Mouse (Mus musculus) cerebellum, adult 2 months (tissue): ENCODE results near the gene Gm10251. TPM values are rescaled to one million over a fixed set of nuclear protein-coding genes. Genes with fewer than 3 reads are reported as not detected.
"Not testable (repeated sequence)": the region's sequence is repeated elsewhere in the genome, so short reads cannot be mapped to it uniquely, and the experiment has no call there.

Source experiments
- DNase-seq, 2 experiments: peaks; one replicate each; pipeline ENCODE4 v3.0.0; 2021
- H3K27ac ChIP-seq: fragments of 200-500 bp; 2 replicates; pipeline ENCODE4 v1.5.1; 2012; ENCODE audit warnings: low read length, control low read depth, inconsistent platforms; ENCODE audit not compliant: insufficient read depth
- H3K27me3 ChIP-seq: fragments of 200-500 bp; 2 replicates; pipeline ENCODE4 v1.6.1; 2012; ENCODE audit warnings: inconsistent platforms, mild to moderate bottlenecking, low read length, moderate library complexity; ENCODE audit not compliant: control insufficient read depth, insufficient read depth
- H3K4me1 ChIP-seq: fragments of 200-500 bp; 2 replicates; pipeline ENCODE4 v1.6.1; 2011; ENCODE audit warnings: low read length; ENCODE audit not compliant: control insufficient read depth, insufficient read depth
- H3K4me3 ChIP-seq: fragments of 200-500 bp; replicated peaks from 2 replicates; pipeline ENCODE3; 2011; ENCODE audit warnings: mild to moderate bottlenecking, low read depth, low read length, control low read depth; ENCODE audit not compliant: insufficient read depth
- WGBS: fragments of 180-500 bp; shearing (Covaris S2); methylation state at CpG from one replicate; pipeline ENCODE4 v1.1.7; 2018; 5-methylcytosine and 5-hydroxymethylcytosine counted together
- polyA plus RNA-seq: library from polyadenylated mRNA; depleted of rRNA; stranded (reverse); fragments of >200 nt; gene quantifications from 2 replicates; pipeline ENCODE4 v1.2.3, GENCODE M21; 2012; rRNA removed

Gm10251 gene
- polyA plus RNA-seq: not detected in 2 replicates

DNA sequence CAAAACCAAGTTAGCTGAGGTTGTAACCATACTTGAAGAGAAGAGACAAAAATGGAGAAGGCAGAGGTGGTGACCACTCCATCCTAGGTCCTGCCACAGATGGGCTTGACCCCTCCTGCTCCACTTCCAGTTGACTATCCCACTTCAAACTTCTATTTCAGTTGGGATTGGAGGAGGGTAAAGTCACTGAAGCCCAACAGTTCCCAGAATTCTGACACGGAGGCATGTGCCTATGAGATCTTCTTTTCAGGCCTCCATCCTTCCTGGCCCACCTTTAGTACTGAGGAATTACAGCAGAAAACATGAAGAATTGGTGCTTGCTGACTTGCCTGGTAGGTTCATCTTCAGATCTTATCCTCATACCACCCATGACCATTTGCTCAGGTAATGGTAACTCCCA is at the start of gene Gm10251:
Gm10251 (minus strand) TSS at position 101 of the 400 bp plus-strand sequence.
- not testable (repeated sequence) for DNase-seq, H3K27me3 ChIP-seq, H3K4me3 ChIP-seq, H3K4me1 ChIP-seq, H3K27ac ChIP-seq
- no CpG with 5 or more reads among the region's 1 CpGs for WGBS

DNA sequence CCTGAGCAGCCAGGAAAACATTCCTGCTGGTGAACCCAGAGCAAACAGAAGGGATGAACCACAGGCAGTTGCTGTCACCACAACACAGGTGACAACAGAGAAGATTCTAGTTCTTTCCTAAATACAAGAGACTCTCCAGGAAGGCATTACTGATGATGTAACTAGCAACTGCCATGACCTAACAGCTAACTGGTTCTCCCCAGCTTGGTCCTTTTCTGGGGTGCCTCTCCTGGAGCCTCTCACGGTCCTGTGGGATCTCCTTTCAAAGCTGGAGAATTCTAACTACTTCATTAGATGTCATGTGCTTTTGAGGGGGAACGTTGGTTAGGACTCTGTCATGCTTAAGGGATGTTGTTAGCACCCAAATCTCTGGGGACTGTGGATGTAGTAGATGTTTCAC is 36.2 kb upstream of the Gm10251 start, which contains the start of gene Gm8050:
Gm8050 (minus strand) TSS at position 101 of the 400 bp plus-strand sequence.
- not testable (repeated sequence) for DNase-seq, H3K27ac ChIP-seq, H3K4me3 ChIP-seq, H3K4me1 ChIP-seq, H3K27me3 ChIP-seq
- WGBS: 82% methylated on average over 1 of the region's 2 CpGs

DNA sequence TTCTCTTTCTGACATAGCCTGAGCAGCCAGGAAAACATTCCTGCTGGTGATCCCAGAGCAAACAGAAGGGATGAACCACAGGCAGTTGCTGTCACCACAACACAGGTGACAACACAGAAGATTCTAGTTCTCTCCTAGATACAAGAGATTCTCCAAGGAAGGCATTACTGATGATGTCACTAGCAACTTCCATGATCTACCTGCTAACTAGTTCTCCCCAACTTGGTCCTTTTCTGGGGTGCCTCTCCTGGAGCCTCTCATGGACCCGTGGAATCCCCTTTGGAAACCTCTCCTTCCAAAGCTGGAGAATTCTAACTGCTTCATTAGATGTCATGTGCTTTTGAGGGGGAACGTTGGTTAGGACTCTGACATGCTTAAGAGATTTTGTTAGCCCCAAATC is 61.7 kb downstream of the Gm10251 start, which contains the start of gene Gm3460:
Gm3460 (minus strand) TSS at position 101 of the 400 bp plus-strand sequence.
- 63% methylated on average over 2 of the region's 2 CpGs for WGBS
- H3K4me1 ChIP-seq, DNase-seq, H3K4me3 ChIP-seq, H3K27me3 ChIP-seq, H3K27ac ChIP-seq: not testable (repeated sequence)

DNA sequence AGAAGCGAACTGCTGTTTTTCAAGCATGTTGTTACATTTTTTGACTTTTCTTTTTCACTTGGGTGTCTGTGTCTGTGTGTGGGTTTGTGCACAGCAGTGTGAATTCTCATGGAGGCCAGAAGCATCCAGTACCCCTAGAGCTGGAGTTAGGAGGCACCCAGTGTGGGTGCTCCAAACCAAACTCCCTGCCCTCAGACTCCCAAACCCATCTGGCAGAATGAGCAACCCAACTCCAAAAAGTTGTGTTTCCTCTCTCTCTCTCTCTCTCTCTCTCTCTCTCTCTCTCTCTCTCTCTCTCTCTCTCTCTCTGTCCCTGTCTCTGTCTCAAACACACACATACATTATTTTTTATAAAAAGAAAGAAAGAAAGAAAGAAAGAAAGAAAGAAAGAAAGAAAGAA is 77.5 kb downstream of the Gm10251 start:
- not testable (repeated sequence) for H3K4me3 ChIP-seq, H3K27ac ChIP-seq, H3K27me3 ChIP-seq, DNase-seq, H3K4me1 ChIP-seq
- WGBS: no CpG with 5 or more reads among the region's 1 CpGs

DNA sequence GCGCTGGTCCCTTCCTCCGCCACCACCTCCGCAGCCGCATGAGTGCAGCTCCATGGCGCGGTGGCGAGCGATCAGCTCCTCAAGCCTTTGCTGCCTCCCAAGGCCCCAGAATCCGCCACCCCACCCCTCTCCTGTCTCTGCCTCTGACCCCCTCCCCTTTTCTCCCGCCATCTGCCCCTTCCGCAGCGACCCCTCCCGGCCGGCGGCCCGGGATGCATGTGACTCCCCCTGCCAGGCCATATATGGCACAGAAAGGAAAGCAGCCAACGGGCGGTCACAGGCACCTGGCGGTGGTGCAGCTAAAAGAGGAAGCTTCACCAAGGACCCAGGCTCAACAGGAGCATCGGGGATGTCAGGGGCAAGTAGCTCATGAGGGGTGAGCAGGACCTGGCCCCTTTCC is 79.0 kb downstream of the Gm10251 start:
- not testable (repeated sequence) for H3K27ac ChIP-seq, H3K4me3 ChIP-seq, H3K4me1 ChIP-seq, H3K27me3 ChIP-seq
- 6% methylated on average over 16 of the region's 20 CpGs for WGBS
- DNase-seq: peak; percentile 3 to 22

DNA sequence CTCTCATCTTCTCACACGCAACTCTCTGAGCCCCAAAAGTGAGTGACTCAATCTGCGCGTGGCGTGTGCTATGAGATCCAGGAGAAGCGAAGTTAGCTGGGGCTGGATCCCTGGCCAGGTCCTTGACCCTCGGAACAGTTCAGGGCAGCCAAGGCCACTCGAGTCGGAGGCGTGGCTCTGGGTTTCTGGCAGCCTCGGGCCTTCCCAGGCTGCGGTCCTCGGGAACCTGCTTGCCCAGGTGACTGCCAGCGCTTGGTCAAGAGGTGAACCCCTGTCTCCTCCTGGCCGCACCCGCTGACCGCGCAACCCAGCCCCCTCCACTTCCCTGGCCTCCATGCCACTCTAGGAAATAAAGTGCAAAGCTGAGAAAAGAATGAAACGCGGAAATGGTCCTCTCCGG is 79.4 kb downstream of the Gm10251 start:
- 10% methylated on average over 20 of the region's 20 CpGs for WGBS
- not testable (repeated sequence) for H3K4me3 ChIP-seq, H3K27me3 ChIP-seq, H3K4me1 ChIP-seq, H3K27ac ChIP-seq
- DNase-seq: peak; percentile 0 to 12

DNA sequence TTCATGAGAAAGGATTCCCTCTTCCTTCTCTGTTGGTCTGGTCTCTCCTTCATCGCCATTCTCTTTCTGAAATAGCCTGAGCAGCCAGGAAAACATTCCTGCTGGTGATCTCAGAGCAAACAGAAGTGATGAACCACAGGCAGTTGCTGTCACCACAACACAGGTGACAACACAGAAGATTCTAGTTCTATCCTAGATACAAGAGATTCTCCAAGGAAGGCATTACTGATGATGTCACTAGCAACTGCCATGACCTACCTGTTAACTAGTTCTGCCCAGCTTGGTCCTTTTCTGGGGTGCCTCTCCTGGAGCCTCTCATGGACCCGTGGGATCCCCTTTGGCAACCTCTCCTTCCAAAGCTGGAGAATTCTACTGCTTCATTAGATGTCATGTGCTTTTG is 93.5 kb downstream of the Gm10251 start, which contains the start of gene Gm3629:
Gm3629 (minus strand) TSS at position 101 of the 400 bp plus-strand sequence.
- not testable (repeated sequence) for DNase-seq, H3K4me1 ChIP-seq, H3K27ac ChIP-seq, H3K4me3 ChIP-seq, H3K27me3 ChIP-seq
- 0% methylated on average over 1 of the region's 2 CpGs for WGBS

Other genes with a start within 250 kb of the Gm10251 start
- gene Gm3594, start 239.6 kb downstream of the Gm10251 start, polyA plus RNA-seq: not detected in 2 replicates
- not detected in 2 replicates for gene Gm8356, start 146.9 kb downstream of the Gm10251 start, polyA plus RNA-seq
- 0.25 and 0.47 TPM in 2 replicates for gene Gm3629, start 93.6 kb downstream of the Gm10251 start, polyA plus RNA-seq
- 0.90 and 1.1 TPM in 2 replicates for gene Gm3460, start 61.8 kb downstream of the Gm10251 start, polyA plus RNA-seq
- not detected in 2 replicates for gene Gm8050, start 36.1 kb upstream of the Gm10251 start, polyA plus RNA-seq
- 6.8 and 7.3 TPM in 2 replicates for gene Gm3636, start 58.2 kb upstream of the Gm10251 start, polyA plus RNA-seq
- not detected in 2 replicates for gene Gm8362, start 90.2 kb upstream of the Gm10251 start, polyA plus RNA-seq
- gene Gm3642, start 156.1 kb upstream of the Gm10251 start, polyA plus RNA-seq: not detected in 2 replicates
- 2.2 and 3.0 TPM in 2 replicates for gene Gm3667, start 205.8 kb upstream of the Gm10251 start, polyA plus RNA-seq